Mouse (Mus musculus) lung, adult 2 months (tissue): ENCODE data around the gene Hrk.

Experiments used
- CTCF ChIP-seq: fragments of 200-500 bp; IDR thresholded peaks from 2 replicates; pipeline ENCODE4 v1.5.1; 2011; ENCODE audit warnings: mild to moderate bottlenecking, low read length, control low read depth; ENCODE audit not compliant: insufficient read depth
- POLR2A ChIP-seq: fragments of 200-500 bp; IDR thresholded peaks from 2 replicates; pipeline ENCODE4 v1.6.1; 2011; ENCODE audit warnings: low read depth, mild to moderate bottlenecking, control low read depth, low read length, borderline replicate concordance; ENCODE audit errors: extremely low read depth

DNA sequence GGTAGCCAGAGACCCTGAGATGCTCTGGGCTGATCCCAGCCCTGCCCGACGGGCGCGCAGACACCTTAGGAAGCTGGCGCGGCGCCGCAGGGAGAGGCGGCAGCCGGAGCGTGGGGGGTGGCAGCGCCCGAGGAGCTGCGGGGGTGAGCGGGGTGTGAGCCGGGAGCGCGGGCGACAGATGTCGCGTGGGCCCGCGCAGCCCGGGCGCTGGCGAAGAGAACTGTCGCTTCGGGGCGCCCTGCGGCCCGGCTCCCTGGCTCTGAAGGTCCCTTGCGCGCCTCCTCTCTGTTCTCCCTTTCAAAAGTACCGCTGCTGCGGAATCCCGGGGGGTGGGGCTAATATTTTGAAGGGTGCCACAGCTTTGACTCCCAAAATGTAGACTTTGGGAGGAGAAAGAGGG is 7.2 kb downstream of the Hrk start:
- TF ChIP-seq CTCF, result no peak
- no peak for TF ChIP-seq POLR2A
